Mouse (Mus musculus) liver, postnatal 0 days (tissue): ENCODE measurements around the gene Tdrd12.

Source experiments
- CTCF ChIP-seq: sonication (generic); IDR thresholded peaks from 2 replicates; pipeline ENCODE4 v1.5.1; 2016; ENCODE audit warnings: antibody characterized with exemption, low read depth
- EP300 ChIP-seq: IDR thresholded peaks from 2 replicates; pipeline ENCODE4 v1.6.1; 2016; ENCODE audit warnings: antibody characterized with exemption, low read depth, mild to moderate bottlenecking

DNA sequence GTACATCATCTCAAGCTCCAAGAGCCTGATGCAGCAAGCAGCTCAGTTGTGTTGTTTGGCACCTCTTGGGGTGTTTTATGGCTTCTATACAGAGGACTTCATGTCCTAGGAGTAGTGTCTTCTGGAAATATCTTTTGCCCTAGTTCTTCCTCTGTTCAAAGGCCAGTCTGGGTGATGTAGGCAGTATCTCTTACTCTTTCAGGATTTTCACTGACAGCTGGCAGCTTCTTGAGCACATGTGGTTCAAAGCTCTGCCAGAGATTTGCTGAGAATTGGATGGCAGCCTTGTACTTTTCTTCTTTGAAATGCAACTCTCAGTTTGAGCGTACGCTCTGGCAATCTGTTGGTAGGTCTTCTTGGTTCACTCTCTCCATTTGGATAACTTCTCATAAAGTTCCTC is 40.0 kb downstream of the Tdrd12 start:
- TF ChIP-seq CTCF (no peak), EP300 (no peak)
